Mouse (Mus musculus): ENCODE results near the gene Rasgrf2. TPM values are rescaled to one million over a fixed set of nuclear protein-coding genes. Genes with fewer than 3 reads are reported as not detected.

Rasgrf2 gene
- polyA plus RNA-seq, 1 experiment = not detected

DNA sequence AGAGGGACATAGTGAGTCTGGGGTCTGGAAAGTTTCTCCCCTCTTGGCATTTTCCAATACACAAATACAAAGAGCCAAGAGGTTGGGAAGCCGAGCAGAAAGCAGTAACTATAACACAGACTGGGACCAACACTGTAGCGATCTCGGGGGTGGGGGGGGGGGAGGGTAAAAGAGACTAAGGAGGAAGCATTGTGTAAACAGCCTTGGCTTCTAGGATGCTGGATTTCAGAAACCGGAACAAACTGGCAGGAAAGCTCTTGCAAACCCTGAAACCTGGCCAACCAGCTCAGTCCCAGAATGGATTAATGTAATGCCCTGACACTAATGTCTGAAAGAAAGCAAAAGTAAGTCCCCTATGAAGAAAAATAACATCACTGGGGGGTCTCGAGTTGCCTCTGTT lies 11.8 kb downstream of the Rasgrf2 start:
- no peak overlapping the region for H3K27ac ChIP-seq (ENCODE audit: insufficient read depth, low read depth, low read length)
- 35% methylated on average over 5 of the region's 5 CpGs for WGBS
- H3K4me1 ChIP-seq (ENCODE audit: control insufficient read depth, insufficient read depth, low read length) = peaks cover 2% of the 10 kb centered on the region; the same call in 1 of the 2 replicates
- no peak overlapping the region for H3K4me3 ChIP-seq (ENCODE audit: insufficient read depth, low read depth, low read length)
- TF ChIP-seq POLR2A (IDR thresholded peaks at IDR 0.05; ENCODE audit: insufficient read depth, low read depth, low read length) = no peak
- no peak for TF ChIP-seq CTCF (IDR thresholded peaks at IDR 0.05; ENCODE audit: insufficient read depth, low read depth, low read length)

GRCm38 (mm10) chr13:92114076-92114475 lies 17.4 kb downstream of the Rasgrf2 start:
- Histone ChIP-seq H3K27ac (ENCODE audit: insufficient read depth, low read depth, low read length) (no peak overlapping the region), H3K4me3 (ENCODE audit: insufficient read depth, low read depth, low read length) (no peak overlapping the region), H3K4me1 (ENCODE audit: control insufficient read depth, insufficient read depth, low read length) (peaks cover 2% of the 10 kb centered on the region; the same call in 1 of the 2 replicates)
- 52% methylated on average over 3 of the region's 3 CpGs for WGBS
- TF ChIP-seq CTCF (IDR thresholded peaks at IDR 0.05; ENCODE audit: insufficient read depth, low read depth, low read length) = no peak
- TF ChIP-seq POLR2A (IDR thresholded peaks at IDR 0.05; ENCODE audit: insufficient read depth, low read depth, low read length) = no peak

- Histone ChIP-seq H3K4me1 (ENCODE audit: control insufficient read depth, insufficient read depth, low read length) (no peaks in the 10 kb centered on the region), H3K27ac (ENCODE audit: insufficient read depth, low read depth, low read length) (no peak overlapping the region), H3K4me3 (ENCODE audit: insufficient read depth, low read depth, low read length) (no peak overlapping the region)
- TF ChIP-seq POLR2A (IDR thresholded peaks at IDR 0.05; ENCODE audit: insufficient read depth, low read depth, low read length) (no peak), CTCF (IDR thresholded peaks at IDR 0.05; ENCODE audit: insufficient read depth, low read depth, low read length) (no peak)
- WGBS = 76% methylated on average over 4 of the region's 4 CpGs
These were observed 23.2 kb downstream of the Rasgrf2 start for GRCm38 (mm10) chr13:92108237-92108636.

DNA sequence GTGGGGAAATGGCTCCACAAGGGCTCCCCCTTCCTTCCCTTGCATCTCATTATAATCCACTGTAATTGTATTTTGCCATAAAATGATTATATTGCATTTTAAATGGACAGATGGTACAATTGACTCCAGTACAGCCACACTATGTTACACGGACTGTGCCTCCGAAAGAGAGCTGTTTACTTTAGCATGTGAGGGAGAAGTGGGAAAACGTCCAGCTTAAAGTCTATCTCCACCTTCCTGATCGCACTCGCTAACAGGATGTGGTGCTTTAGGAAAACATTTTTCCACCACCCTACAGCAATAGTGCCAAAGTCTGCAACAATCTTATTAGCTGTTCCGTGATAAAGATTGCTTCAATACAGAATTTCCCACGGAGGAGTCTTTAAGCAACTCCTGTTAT lies 27.2 kb downstream of the Rasgrf2 start:
- no peak overlapping the region for H3K27ac ChIP-seq (ENCODE audit: insufficient read depth, low read depth, low read length)
- no peak for TF ChIP-seq POLR2A (IDR thresholded peaks at IDR 0.05; ENCODE audit: insufficient read depth, low read depth, low read length)
- no peak for TF ChIP-seq CTCF (IDR thresholded peaks at IDR 0.05; ENCODE audit: insufficient read depth, low read depth, low read length)

GRCm38 (mm10) chr13:92098484-92098883 lies 33.0 kb downstream of the Rasgrf2 start:
- Histone ChIP-seq H3K4me1 (ENCODE audit: control insufficient read depth, insufficient read depth, low read length) (peaks cover 3% of the 10 kb centered on the region; the same call in 1 of the 2 replicates), H3K4me3 (ENCODE audit: insufficient read depth, low read depth, low read length) (no peak overlapping the region), H3K27ac (ENCODE audit: insufficient read depth, low read depth, low read length) (no peak overlapping the region)
- TF ChIP-seq CTCF (IDR thresholded peaks at IDR 0.05; ENCODE audit: insufficient read depth, low read depth, low read length) (no peak), POLR2A (IDR thresholded peaks at IDR 0.05; ENCODE audit: insufficient read depth, low read depth, low read length) (no peak)
- 79% methylated on average over 7 of the region's 7 CpGs for WGBS

More for the DNA sequence above, 27.2 kb downstream of the Rasgrf2 start:
- WGBS = 62% methylated on average over 7 of the region's 7 CpGs
- Histone ChIP-seq H3K4me1 (ENCODE audit: control insufficient read depth, insufficient read depth, low read length) (no peaks in the 10 kb centered on the region), H3K4me3 (ENCODE audit: insufficient read depth, low read depth, low read length) (no peak overlapping the region)

DNA sequence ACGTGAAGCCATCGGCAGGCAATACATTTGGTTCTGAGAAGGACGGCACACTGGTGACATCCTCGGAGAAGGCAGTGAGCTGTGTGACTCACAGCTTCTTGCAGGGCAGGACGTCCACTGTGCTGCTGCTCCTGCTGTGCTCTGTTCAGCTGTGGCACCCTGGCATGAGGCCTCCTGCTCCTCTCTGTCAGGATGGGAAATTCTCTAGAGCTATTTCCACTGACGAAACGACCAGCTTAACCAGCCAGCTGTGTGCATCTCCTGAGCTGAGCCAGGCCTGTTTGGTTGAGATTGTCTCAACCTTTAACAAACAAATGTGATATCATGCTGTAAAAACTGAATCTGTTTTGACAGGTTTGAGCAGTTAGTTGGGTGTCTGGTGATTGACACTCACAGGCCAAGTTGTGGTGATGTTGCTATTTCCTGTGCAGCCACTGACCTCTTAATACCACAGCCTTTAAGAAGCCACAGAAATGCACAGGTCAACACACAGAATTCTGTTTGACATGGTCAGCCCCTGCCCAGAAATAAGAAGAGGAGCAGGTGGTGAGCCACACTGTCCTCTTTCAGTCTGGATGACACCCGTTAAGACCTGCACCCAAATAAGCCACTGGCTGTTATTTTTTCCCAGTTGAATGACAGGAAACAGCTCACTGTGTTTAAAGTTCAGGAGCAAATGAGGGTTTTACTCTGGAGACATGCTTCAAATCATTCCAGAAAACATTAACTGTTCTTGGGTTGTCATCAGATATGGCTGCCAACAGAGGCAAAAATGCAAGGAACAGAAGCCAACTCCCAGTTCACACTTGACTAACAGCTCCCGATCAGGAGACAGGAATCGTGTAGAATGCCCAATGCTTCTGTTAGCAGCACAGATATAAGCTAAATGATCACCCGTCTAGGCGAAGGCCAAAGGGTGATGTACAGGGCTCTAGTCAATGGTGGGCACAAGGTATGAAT lies 36.0 kb downstream of the Rasgrf2 start:
- Histone ChIP-seq H3K4me1 (ENCODE audit: control insufficient read depth, insufficient read depth, low read length) (peaks cover 3% of the 10 kb centered on the region; the same call in 1 of the 2 replicates), H3K4me3 (ENCODE audit: insufficient read depth, low read depth, low read length) (no peak overlapping the region), H3K27ac (ENCODE audit: insufficient read depth, low read depth, low read length) (peak overlapping the region; percentile 77)
- TF ChIP-seq CTCF (IDR thresholded peaks at IDR 0.05; ENCODE audit: insufficient read depth, low read depth, low read length) (no peak), POLR2A (IDR thresholded peaks at IDR 0.05; ENCODE audit: insufficient read depth, low read depth, low read length) (no peak)
- WGBS = 49% methylated on average over 12 of the region's 12 CpGs

GRCm38 (mm10) chr13:92093712-92094290 lies 37.7 kb downstream of the Rasgrf2 start:
- TF ChIP-seq POLR2A (IDR thresholded peaks at IDR 0.05; ENCODE audit: insufficient read depth, low read depth, low read length) = no peak
- no peak for TF ChIP-seq CTCF (IDR thresholded peaks at IDR 0.05; ENCODE audit: insufficient read depth, low read depth, low read length)
- peaks cover 3% of the 10 kb centered on the region; the same call in 1 of the 2 replicates for H3K4me1 ChIP-seq (ENCODE audit: control insufficient read depth, insufficient read depth, low read length)
- no peak overlapping the region for H3K4me3 ChIP-seq (ENCODE audit: insufficient read depth, low read depth, low read length)
- 89% methylated on average over 6 of the region's 6 CpGs for WGBS
- H3K27ac ChIP-seq (ENCODE audit: insufficient read depth, low read depth, low read length) = no peak overlapping the region

DNA sequence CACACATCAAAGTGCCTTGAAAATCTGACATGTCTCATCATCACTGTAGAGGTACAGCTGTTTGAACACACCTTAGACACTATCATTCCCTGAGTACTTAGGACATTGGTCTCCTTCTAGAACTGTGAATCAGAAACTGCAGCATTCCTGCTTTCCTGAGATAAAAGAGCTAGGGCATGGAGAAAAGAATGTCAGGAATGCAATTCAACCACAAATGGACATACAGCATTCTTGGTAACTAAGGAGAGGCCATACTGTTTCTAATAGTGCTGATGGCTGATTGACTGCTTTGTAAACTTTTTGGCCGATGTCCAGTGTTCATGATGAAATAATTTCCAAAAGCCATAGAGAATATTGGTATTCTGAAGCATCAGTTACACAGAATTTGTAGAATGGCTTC lies 58.3 kb downstream of the Rasgrf2 start:
- Histone ChIP-seq H3K27ac (ENCODE audit: insufficient read depth, low read depth, low read length) (no peak overlapping the region), H3K4me1 (ENCODE audit: control insufficient read depth, insufficient read depth, low read length) (no peaks in the 10 kb centered on the region), H3K4me3 (ENCODE audit: insufficient read depth, low read depth, low read length) (no peak overlapping the region)
- TF ChIP-seq POLR2A (IDR thresholded peaks at IDR 0.05; ENCODE audit: insufficient read depth, low read depth, low read length) (no peak), CTCF (IDR thresholded peaks at IDR 0.05; ENCODE audit: insufficient read depth, low read depth, low read length) (no peak)
- WGBS = 96% methylated on average over 1 of the region's 1 CpGs

GRCm38 (mm10) chr13:92068651-92069050 lies 62.8 kb downstream of the Rasgrf2 start:
- TF ChIP-seq CTCF (IDR thresholded peaks at IDR 0.05; ENCODE audit: insufficient read depth, low read depth, low read length) = no peak
- no peak overlapping the region for H3K27ac ChIP-seq (ENCODE audit: insufficient read depth, low read depth, low read length)
- H3K4me1 ChIP-seq (ENCODE audit: control insufficient read depth, insufficient read depth, low read length) = no peaks in the 10 kb centered on the region
- H3K4me3 ChIP-seq (ENCODE audit: insufficient read depth, low read depth, low read length) = no peak overlapping the region
